Mouse (Mus musculus): ENCODE measurements around the gene Cldn20.

GRCm38 (mm10) chr17:3556251-3556650, 23.9 kb downstream of the Cldn20 start:
- TF ChIP-seq POLR2A (IDR thresholded peaks at IDR 0.05; ENCODE audit: extremely low read depth, insufficient read depth, low read length) (no peak), CTCF (IDR thresholded peaks at IDR 0.05; ENCODE audit: extremely low read depth, insufficient read depth, low read length) (no peak)
